Mouse (Mus musculus) layer of hippocampus, adult 11-12 months (tissue): ENCODE measurements around the gene Gmps.

ENCODE experiments used
- DNase-seq: peaks from one replicate; pipeline ENCODE4 v3.0.0; 2022; ENCODE audit warnings: low spot score

Gmps gene

GRCm38 (mm10) chr3:63975955-63976908 is at the start of gene Gmps:
Gene Gmps (plus strand): TSS chr3:63976106.
- peak; percentile 94 for DNase-seq

- DNase-seq = peak; percentile 93
Observed at GRCm38 (mm10) chr3:63928878-63929859, 46.7 kb upstream of the Gmps start, which contains the start of gene E130311K13Rik. Gene E130311K13Rik (minus strand): TSS chr3:63929472.

GRCm38 (mm10) chr3:63938928-63939327 is 37.0 kb upstream of the Gmps start:
- DNase-seq = no peak

DNA sequence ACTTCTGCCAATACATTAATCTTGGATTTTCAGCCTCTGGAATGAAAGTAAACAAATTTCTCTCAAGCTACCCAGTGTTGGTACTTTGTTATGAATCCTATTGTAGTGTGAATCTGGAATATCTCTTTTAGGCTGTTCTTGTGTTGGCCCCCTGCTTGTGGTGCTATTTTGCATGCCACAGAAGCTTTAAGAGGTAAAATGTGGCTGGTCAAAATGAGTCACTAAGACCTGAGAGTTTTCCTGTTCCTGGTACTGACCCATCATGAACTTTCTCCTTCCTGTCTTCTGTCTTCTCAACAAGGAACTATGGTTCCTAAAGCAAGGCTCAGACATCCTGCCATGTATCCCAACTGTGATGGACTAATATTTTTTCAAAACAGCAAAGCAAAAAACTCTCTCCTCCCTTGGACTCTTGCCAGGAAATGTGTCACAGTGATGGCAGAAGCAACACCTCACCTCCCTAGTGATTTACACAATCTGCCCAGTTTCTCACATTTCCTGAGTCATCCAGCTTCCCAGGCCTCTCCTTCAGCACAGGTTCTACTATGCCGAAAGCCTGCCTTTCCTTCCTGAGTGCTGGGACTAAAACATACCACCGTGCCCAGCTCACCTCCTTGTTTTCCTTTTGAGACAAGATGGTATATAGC is 34.6 kb upstream of the Gmps start:
- DNase-seq = peak; percentile 44

DNA sequence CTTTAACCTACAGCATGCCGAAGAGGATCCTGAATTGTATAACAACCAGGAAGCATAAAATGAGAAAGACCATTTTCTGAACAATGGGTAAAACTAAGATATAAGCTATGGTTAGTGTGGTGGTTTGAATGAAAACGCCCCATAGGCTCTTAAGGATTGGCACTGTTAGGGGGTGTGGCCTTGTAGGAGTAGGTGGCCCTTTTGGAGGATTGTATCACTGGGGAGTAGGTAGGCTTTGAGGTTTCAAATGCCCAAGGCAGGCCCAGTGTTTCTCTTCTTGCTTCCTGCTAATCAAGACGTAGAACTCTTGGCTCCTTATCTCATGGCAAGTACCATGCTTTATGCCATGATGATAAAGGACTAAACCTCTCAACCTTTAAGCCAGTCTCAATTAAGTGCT is 26.1 kb upstream of the Gmps start:
- DNase-seq = no peak

- no peak for DNase-seq
Observed at GRCm38 (mm10) chr3:63963421-63964099, 12.3 kb upstream of the Gmps start.

DNA sequence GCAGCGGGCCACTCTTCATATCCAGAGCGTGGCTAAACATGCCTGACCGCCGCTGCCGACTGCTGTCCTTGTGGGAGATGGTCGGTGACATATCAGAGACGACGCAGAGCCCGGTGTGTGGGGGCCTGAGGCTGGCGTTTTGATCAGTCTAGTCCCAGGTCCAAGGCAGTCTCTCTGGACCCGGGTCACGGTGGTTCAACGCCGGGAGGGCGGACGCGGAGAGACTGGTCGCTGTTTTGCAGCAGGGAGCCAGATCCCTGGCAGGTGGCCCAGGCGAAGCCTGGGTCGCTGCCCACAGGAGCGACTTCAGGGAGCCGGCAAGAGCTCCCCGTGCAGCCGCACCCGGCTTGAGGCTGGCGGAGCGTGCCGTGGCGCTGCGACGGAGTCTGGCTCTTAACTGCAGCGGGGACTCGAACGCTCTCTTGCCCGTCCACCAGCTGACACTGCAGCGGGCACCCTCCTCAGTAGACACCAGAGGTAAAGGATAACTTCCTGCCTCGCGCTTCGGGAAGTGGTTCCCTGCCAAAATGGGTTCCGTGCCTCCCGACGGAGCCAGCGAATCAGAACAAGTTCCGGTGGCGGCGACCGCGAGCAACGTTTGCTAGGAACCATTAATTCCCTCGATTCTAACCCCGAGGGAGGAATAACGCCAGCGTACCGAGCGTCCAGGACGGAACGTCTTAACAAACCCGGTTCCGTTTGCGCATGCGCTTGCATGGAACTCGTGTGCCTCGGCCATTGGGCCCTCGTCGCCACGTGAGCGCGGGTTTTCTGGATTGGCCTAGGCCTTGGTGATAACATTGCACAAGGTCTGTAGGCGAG is 11.6 kb upstream of the Gmps start, which contains the start of gene Slc33a1:
TSS of gene Slc33a1 (minus strand) at position 669 of the 822 bp plus-strand sequence.
- DNase-seq = peak; percentile 99

- DNase-seq = no peak
Observed at GRCm38 (mm10) chr3:63964922-63965249, 11.0 kb upstream of the Gmps start.

- no peak for DNase-seq
Observed at GRCm38 (mm10) chr3:63965929-63966328, 10.0 kb upstream of the Gmps start.

DNA sequence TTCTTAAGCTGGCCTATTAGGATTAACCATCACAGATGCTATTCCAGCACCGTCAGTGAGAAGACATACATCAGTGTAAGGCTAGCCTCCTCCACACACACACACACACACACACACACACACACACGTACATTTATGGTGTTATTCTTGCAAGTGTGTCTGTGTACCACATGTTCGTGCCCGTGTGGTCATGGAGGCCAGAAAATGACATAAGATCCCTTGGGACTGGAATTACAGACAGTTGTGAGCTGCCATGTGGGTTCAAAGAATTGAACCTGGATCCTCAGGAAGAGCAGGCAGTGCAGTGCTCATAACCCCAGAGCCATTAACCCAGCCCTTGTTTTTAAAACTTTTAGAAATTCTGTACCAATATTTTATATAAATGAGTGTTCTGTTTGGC is 2.0 kb downstream of the Gmps start:
- DNase-seq = no peak

DNA sequence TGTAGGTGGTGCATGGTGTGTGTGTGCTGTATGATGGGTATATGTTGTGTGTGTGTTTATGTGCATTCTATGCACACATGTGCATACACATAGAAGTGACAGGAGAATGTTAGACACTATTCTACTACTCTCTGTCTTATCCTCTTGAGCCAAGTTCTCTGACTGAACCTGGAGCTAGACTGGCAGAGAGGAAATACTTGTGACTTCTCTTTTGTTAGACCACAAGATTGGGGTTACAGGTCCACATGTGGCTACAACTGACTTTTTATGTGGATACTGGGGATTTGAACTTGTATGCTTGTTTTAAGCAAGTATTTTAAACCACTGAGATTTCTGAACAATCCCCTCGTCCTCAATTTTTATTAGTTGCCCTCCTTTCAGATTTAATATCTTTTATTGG is 10.8 kb downstream of the Gmps start:
- DNase-seq = no peak

GRCm38 (mm10) chr3:63988722-63989440 is 13.0 kb downstream of the Gmps start:
- DNase-seq = no peak

GRCm38 (mm10) chr3:64021436-64021835 is 45.5 kb downstream of the Gmps start:
- no peak for DNase-seq

- DNase-seq = no peak
Observed at GRCm38 (mm10) chr3:64021867-64022266, 46.0 kb downstream of the Gmps start.

DNA sequence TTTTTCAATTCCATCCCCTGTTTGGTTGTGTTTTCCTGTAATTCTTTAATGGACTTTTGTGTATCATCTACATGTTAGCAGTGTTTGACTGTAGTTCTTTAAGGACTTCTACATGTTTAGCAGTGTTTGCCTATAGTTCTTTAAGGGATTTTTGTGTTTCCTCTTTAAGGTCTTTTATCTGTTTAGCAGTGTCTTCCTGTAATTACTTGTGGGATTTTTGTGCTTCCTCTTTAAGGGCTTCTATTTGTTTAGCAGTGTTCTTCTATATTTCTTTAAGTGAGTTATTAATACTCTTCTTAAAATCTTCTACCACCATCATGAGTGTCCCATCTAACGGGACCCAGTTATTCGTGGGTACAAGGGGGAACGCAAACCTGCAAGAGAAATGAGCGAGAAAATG is 53.9 kb downstream of the Gmps start:
- DNase-seq = no peak

GRCm38 (mm10) chr3:64038136-64038841 is 62.4 kb downstream of the Gmps start:
- DNase-seq = no peak

DNA sequence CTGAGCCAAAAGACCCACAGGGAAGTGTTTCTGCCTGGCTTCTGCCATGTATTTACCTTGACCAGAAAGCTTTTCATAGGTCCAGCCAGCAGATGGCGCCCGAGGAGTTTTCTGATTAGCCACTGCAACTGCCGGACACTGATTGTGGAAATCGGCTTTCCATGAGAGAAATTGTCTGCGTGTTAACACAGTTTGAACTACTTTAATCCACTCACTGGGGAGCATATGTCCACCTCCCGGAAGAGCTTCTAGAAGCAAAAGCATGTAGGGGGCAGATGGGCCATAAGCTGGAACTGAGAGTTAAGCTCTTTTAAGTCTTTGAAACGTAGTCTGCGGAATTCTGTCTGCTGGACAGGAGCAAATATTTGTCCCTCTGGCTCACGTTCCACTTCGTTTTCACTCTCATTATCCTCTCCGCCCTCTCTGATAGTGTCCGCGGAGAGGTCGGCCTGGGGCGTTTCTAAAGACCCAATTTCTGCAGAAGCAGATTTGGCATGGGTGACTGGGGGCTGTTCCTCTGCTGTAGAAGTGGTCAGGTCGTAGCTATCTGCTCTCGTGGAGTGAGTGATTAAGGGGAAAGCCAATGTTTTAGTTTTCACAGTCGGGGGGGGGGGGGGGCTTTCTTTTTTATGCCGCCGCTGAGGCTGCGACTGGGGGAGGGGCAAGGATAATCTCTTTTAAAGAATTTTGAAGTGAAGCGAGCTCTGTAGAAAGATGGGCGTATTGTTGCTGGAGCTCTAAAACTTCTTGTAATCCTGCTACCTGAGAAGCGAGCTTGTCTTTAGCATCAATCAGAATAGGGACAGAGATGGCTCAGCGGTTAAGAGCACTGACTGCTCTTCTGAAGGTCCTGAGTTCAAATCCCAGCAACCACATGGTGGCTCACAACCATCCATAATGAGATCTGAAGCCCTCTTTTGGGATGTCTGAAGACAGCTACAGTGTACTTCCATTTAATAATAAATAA is 64.2 kb downstream of the Gmps start:
- DNase-seq = peak; percentile 88
